Mouse (Mus musculus) small intestine, adult 10 weeks (tissue): Measurements from ENCODE around the gene Ice2. TPM values are rescaled to one million over a fixed set of nuclear protein-coding genes. Genes with fewer than 3 reads are reported as not detected.

ENCODE experiments used
- polyA plus RNA-seq: library from polyadenylated mRNA; stranded (reverse); fragments of 350-450 nt; fragmentation: Illumina TruSeq; extraction: RNeasy Lipid Tissue Mini Kit (QIAGEN cat#74804); gene quantifications from one replicate; pipeline ENCODE4 v1.2.3, GENCODE M21; 2014; ENCODE audit warnings: low replicate concordance

Gene Ice2
- 23.0 TPM for polyA plus RNA-seq

DNA sequence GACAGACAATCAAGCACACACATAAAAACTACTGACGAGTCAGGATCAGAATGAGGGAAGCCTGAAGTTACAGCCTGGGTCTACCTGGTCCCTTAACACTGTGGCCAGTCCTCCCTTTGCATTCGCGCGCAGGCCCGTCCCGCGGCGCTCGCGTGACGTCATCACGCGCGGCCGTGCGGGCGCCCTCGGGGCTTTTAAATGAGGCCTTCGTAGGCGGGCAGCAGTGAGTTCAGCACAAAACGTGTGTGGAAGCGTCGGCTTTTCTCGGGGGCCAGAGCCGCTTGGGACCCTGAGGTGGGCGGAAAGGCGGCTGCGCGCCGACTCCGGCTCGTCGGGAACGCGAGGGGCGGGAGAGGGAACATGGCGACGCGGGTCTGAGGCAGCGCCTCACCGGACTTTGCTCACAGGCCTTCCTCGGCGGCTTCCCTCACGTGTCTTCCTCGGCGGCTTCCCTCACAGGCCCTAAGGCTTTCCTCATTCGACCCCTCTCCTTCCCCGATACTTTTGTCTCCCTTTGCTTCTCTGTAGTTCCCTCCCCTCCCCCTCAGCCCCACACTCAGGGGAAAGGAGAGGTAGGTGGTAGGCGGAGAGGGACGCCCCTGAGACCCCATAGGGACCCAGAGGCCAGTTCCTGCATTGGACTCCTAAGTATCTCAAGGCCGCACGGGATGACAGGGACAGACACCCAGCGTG, at the start of gene Ice2:
TSS of gene Ice2 (plus strand) at position 147 of the 693 bp plus-strand sequence.

DNA sequence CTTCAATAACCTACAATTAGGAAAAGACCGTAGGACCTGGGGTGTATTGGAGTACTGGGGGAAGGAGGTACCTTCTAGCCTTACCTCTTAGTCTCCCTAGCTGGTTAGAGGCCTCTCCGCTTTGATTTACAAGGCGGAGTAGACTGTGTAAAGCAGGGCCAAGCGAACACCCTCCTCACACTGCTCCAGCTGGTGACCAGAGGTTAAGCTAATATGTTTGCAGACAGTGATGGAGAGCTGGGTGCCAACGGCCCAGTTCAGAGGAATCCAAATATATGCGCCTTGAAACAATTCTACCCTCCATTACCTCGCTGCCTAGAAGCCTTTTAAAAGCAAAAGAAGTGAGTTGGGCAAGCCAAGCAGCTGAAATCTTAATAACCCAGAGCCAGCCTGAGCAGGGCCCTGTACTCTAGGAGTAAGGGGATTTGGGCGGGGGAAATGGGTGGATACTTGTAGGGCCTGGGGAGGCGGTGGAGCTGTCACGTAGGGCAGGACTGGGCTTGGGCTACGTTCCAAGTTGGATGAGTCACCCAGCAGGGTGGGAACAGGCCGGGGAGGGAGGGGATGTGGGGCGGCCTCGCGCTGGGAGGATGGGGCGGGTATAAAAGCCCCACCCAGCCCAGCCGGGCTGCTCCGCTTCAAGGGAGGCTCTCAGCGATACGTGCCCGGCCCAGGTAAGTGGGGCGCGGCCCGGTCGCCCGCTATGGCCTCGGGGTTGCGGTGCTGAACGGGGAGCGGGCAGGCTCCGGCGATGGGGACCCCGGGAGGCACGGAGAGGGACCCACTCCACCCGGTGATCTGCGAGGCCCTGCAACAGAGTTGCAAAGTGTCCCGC, 55.6 kb downstream of the Ice2 start, which contains the start of gene Anxa2:
TSS of gene Anxa2 (plus strand) at position 555 of the 835 bp plus-strand sequence.

Other genes with a start within 250 kb of the Ice2 start
- 121 TPM for gene Anxa2, start 55.7 kb downstream of the Ice2 start, polyA plus RNA-seq